Mouse (Mus musculus) midbrain, embryonic 11.5 days (tissue): ENCODE data around the gene Actr6. TPM values are rescaled to one million over a fixed set of nuclear protein-coding genes. Genes with fewer than 3 reads are reported as not detected.

Source experiments
- ATAC-seq: fragments of 200-750 bp; cut with Nextera tagmentation; 2 replicates; pipeline ENCODE4 v1.8.0; 2017; ENCODE audit warnings: moderate TSS enrichment, moderate library complexity; ENCODE audit not compliant: low FRiP score
- DNase-seq: peaks from one replicate; pipeline ENCODE4 v3.0.0; 2015; ENCODE audit warnings: low spot score; ENCODE audit errors: missing footprints
- H3K27ac ChIP-seq: fragments of 300-500 bp; sonication (generic); 2 replicates; pipeline ENCODE4 v1.5.1; 2014; ENCODE audit warnings: low read depth, low read length
- H3K27me3 ChIP-seq: fragments of 300-500 bp; sonication (generic); 2 replicates; pipeline ENCODE4 v1.6.1; 2014; ENCODE audit warnings: mild to moderate bottlenecking, low read length, moderate library complexity, mixed read lengths; ENCODE audit not compliant: control insufficient read depth, insufficient read depth
- H3K36me3 ChIP-seq: fragments of 300-500 bp; sonication (generic); 2 replicates; pipeline ENCODE4 v1.6.1; 2014; ENCODE audit warnings: mild to moderate bottlenecking, low read length, moderate library complexity, mixed read lengths; ENCODE audit not compliant: control insufficient read depth, insufficient read depth
- H3K4me1 ChIP-seq: fragments of 300-500 bp; sonication (generic); 2 replicates; pipeline ENCODE4 v1.6.1; 2014; ENCODE audit warnings: low read length; ENCODE audit not compliant: control insufficient read depth, insufficient read depth
- H3K4me2 ChIP-seq: fragments of 300-500 bp; sonication (generic); 2 replicates; pipeline ENCODE4 v1.6.1; 2014; ENCODE audit warnings: mild to moderate bottlenecking, moderate library complexity
- H3K4me3 ChIP-seq: fragments of 300-500 bp; sonication (generic); 2 replicates; pipeline ENCODE4 v1.5.1; 2014; ENCODE audit warnings: low read depth, low read length
- H3K9ac ChIP-seq: fragments of 300-500 bp; sonication (generic); 2 replicates; pipeline ENCODE4 v1.6.1; 2014; ENCODE audit warnings: low read length
- H3K9me3 ChIP-seq: fragments of 300-500 bp; sonication (generic); 2 replicates; pipeline ENCODE4 v1.6.1; 2016; ENCODE audit warnings: low read length; ENCODE audit not compliant: control insufficient read depth
- WGBS: fragments of 180-500 bp; shearing (Covaris S2); extraction: QIAGEN DNeasy Blood & Tissue Kit; methylation state at CpG from one replicate; pipeline ENCODE4 v1.1.7; 2014; 5-methylcytosine and 5-hydroxymethylcytosine counted together
- polyA plus RNA-seq: library from polyadenylated mRNA; unstranded; fragments of >200 nt; fragmentation: Nextera tagmentation; extraction: Ambion mirVana; gene quantifications from 2 replicates; pipeline ENCODE4 v1.2.1, GENCODE M21; 2014

Gene Actr6
- polyA plus RNA-seq, 1 experiment from 2014 or later: 42.5 TPM

DNA sequence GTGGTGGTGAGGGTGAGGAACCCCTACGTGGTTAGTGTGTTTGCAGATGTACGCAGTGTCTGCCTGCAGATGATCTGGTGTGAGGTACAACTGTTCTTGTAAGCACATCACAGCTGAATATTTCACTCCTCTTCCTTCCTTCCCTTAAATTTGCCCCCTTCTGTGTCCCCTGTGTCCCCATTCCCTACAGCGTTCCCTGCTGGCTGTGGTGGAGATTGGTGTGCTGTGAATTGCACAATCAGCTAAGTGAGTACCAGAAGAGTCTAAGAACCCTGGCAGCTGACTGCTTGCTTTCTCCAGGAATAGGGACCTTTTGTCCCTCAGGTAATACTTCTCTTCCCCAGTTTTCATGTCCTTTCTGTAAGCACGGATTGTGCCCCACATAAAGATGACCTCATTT, 23.1 kb upstream of the Actr6 start:
- DNase-seq (no peak), ATAC-seq (no peak)
- H3K4me1 ChIP-seq: no peaks in the 10 kb centered on the region
- 95% methylated on average over 4 of the region's 4 CpGs for WGBS
- no peak overlapping the region for H3K27ac ChIP-seq
- H3K4me2 ChIP-seq: no peak overlapping the region
- H3K9me3 ChIP-seq: no peaks in the 10 kb centered on the region
- no peak overlapping the region for H3K4me3 ChIP-seq
- no peaks in the 10 kb centered on the region for H3K36me3 ChIP-seq
- H3K9ac ChIP-seq: no peak overlapping the region
- H3K27me3 ChIP-seq: no peaks in the 10 kb centered on the region

DNA sequence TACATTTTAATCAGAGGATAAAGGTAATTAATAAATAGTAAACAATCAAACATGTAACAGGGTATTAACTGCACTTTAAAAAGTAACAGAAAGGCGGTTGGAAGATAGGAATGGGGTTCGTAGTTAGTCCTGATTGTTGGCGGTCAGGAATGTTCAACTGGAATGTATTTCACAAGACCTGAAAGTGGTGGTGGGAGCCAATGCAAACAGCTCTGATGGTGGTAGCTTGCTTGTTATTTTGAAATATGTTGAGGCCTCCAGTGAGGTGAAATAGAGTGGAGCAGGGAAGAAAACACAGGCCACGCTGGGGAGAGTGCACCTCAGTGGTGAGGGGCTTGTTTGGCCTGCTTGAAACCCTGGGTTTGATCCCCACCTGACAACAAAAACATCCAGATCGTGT, 19.0 kb upstream of the Actr6 start:
- Histone ChIP-seq H3K4me3 (no peak overlapping the region), H3K4me1 (no peaks in the 10 kb centered on the region), H3K36me3 (no peaks in the 10 kb centered on the region), H3K4me2 (no peak overlapping the region), H3K27me3 (no peaks in the 10 kb centered on the region), H3K27ac (no peak overlapping the region), H3K9me3 (no peaks in the 10 kb centered on the region), H3K9ac (no peak overlapping the region)
- 88% methylated on average over 5 of the region's 5 CpGs for WGBS
- DNase-seq: no peak
- no peak for ATAC-seq

DNA sequence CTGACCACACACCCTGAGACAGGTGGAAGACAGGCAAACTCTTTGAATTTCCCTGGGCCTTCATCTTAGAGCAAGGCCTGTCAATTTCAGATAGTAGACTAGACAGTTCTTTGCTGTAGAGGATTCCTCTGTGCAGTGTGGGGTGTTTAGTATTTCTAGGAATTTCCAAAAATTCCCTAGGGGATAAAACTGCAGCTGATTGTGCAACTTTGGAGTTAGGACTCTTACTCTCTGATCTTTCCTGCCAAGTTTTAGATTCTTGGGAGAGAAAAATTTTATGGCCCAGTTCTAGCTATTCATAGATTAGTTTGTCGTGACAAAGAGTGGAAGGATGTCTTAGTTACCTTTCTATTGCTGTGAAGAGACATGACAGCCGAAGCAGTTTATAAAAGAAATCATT, 16.5 kb upstream of the Actr6 start:
- H3K27me3 ChIP-seq: no peaks in the 10 kb centered on the region
- H3K4me3 ChIP-seq: no peak overlapping the region
- H3K9me3 ChIP-seq: no peaks in the 10 kb centered on the region
- DNase-seq (no peak), ATAC-seq (no peak)
- H3K27ac ChIP-seq: no peak overlapping the region
- no peak overlapping the region for H3K4me2 ChIP-seq
- H3K4me1 ChIP-seq: peaks cover 2% of the 10 kb centered on the region; the same call in 1 of the 2 replicates
- H3K9ac ChIP-seq: no peak overlapping the region
- H3K36me3 ChIP-seq: no peaks in the 10 kb centered on the region
- WGBS: 89% methylated on average over 2 of the region's 2 CpGs

DNA sequence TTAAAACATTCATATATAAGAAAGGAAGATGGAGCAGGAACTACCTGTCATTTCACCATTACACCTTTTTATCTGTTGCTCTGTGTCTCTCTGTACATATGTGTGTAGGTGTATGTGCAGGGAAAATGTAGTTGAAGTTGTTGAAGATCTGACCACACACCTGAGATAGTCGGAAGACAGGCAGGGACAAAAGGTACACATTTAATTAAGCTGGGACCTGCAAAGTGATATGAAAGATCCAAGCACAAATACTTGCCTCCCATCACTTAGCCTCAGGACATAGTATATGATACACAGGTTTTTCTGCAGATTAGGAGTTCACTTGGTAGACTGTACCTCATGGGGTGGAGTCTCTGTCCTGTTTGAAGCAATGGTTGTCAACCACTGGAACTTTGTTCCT, 15.8 kb upstream of the Actr6 start:
- no peak for ATAC-seq
- H3K27ac ChIP-seq: no peak overlapping the region
- no peak overlapping the region for H3K4me2 ChIP-seq

DNA sequence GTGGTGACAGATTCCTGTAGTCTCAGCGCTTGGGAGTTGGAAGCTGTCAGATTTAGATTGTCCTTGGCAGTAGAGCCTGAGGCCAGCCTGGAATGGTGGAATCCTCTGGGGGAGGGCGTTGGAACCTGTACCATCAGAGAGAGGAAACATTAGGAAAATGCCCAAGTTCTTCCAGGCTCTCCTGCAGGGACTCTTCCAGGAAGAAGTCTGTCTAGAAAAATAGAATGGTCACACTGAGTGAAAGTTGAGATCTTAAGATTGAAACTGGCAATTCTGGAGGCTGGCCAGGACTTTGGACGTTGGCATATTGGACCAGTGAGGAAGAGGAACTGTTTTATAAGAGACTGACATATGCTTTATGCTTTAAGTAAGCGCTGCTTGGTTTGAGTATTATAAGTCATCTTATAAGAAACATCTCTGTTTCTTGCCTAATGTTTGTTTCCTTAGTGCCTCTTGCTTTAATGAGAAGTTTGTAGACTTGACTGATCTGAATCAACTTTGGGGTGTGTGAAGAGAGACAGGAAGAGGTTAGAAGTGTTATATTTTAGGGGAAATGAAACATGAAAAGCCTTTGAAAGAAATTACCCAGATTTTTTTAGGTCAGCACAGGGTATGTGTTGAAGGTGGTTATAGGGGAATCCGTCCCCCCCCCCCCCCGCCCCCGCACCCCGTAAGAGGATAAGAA, 15.3 kb upstream of the Actr6 start:
- Histone ChIP-seq H3K27ac (no peak overlapping the region), H3K9ac (no peak overlapping the region), H3K4me2 (no peak overlapping the region), H3K4me1 (peaks cover 2% of the 10 kb centered on the region; the same call in 1 of the 2 replicates), H3K27me3 (no peaks in the 10 kb centered on the region), H3K36me3 (no peaks in the 10 kb centered on the region), H3K4me3 (no peak overlapping the region), H3K9me3 (no peaks in the 10 kb centered on the region)
- ATAC-seq: no peak
- peak; percentile 33 for DNase-seq
- WGBS: 96% methylated on average over 8 of the region's 8 CpGs

More for the DNA sequence above, 15.8 kb upstream of the Actr6 start:
- H3K9me3 ChIP-seq: no peaks in the 10 kb centered on the region
- H3K9ac ChIP-seq: no peak overlapping the region
- H3K27me3 ChIP-seq: no peaks in the 10 kb centered on the region
- peaks cover 2% of the 10 kb centered on the region; the same call in 1 of the 2 replicates for H3K4me1 ChIP-seq
- no peak overlapping the region for H3K4me3 ChIP-seq
- DNase-seq: peak; percentile 28
- no peaks in the 10 kb centered on the region for H3K36me3 ChIP-seq
- 97% methylated on average over 1 of the region's 1 CpGs for WGBS

DNA sequence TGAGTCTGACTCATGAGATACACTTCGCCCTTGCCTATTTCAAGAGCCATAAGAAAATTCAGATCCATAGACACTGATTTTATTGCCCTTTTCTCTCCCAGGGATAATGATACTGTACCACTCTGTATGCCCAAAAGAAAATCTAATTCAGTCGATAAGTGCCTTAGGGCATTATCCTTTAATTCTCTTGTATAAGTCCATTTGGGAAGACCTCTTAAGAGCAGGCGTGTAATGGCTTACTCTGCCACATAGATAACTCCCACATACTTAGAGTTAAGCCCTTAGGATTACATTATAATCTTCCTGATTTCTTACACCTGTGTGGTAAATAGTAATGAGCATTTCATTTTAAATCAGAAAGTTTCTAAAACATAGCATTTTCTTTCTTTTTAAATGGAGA, 14.5 kb upstream of the Actr6 start:
- H3K27ac ChIP-seq: no peak overlapping the region
- no peak overlapping the region for H3K9ac ChIP-seq
- no peak for ATAC-seq
- H3K36me3 ChIP-seq: no peaks in the 10 kb centered on the region
- peak; percentile 79 for DNase-seq
- no peak overlapping the region for H3K4me3 ChIP-seq
- H3K27me3 ChIP-seq: no peaks in the 10 kb centered on the region
- 81% methylated on average over 3 of the region's 3 CpGs for WGBS
- no peak overlapping the region for H3K4me2 ChIP-seq
- H3K4me1 ChIP-seq: peaks cover 2% of the 10 kb centered on the region; the same call in 1 of the 2 replicates
- no peaks in the 10 kb centered on the region for H3K9me3 ChIP-seq

DNA sequence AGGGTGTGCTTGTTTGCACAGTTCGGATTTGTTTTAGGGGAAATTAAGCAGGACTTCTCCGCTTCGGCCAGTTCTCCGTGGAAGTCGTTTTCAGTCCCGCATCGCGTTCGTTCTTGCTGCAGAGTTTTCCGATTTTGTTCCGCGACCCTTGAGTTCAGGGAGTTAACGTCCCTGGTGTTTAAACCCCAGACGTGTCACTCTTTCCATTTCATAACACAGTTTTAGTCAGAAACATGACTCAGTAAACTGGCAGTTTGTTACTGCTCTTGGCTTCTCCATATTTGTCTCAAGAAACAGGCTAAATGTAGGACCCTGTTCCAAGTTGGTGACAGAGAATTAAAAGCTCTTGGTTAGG, 13.5 kb upstream of the Actr6 start:
- H3K36me3 ChIP-seq: no peaks in the 10 kb centered on the region
- DNase-seq (no peak), ATAC-seq (no peak)
- H3K27me3 ChIP-seq: no peaks in the 10 kb centered on the region
- no peak overlapping the region for H3K27ac ChIP-seq
- peak overlapping the region; percentile 96 for H3K9ac ChIP-seq
- peak overlapping the region; percentile 94 for H3K4me3 ChIP-seq
- peak overlapping the region; percentile 71 for H3K4me2 ChIP-seq
- no peaks in the 10 kb centered on the region for H3K9me3 ChIP-seq
- WGBS: under 1% methylated on average over 14 of the region's 14 CpGs
- H3K4me1 ChIP-seq: peaks cover 2% of the 10 kb centered on the region; the same call in 1 of the 2 replicates

DNA sequence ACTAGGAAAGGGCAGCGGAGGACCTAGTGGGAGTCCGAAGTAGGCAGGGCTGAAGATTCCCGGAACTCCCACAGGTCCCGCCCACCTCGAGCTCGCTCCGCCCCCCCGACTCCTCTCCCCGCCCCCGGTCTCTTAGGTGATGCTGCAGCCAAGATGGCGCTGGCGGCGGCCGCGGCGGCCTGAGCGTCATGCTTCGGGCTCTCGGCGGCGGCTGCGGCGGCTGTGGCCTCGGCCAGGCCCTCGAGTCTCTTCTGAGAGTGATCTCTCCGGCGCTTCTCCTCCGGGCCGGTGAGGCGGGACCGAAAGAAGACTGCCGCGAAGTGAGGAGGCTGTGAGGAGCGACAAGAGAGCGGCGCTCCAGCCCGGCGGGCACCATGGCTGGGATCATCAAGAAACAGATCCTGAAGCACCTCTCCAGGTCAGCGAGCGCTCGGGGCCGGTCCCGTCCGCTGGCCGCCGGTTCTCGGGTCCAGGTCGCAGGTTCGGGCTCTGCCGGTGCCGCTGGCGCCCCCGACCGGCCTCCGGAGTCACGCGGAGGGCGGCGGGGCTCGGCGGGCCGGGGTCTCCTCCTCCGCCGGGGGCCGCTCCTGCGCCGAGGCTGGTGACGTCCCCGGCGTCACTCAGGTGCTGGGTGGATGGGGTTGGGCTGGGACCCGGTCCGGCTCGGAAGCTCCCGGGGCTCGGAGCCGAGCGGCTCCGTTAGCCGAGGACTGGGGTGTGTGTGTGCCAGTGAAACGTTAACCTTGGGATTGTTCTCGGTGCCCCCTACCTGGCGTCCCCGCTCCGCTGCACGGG, 13.0 kb upstream of the Actr6 start, which contains the start of gene Uhrf1bp1l:
Gene Uhrf1bp1l, plus strand, starts transcription at position 121 of the 795 bp plus-strand sequence.
- peak within 1 kb of the TSS; percentile 94 for H3K4me3 ChIP-seq
- WGBS: under 1% methylated on average over 63 of the region's 85 CpGs
- DNase-seq: peak; percentile 99
- peak within 1 kb of the TSS; percentile 71 for H3K4me2 ChIP-seq
- H3K27ac ChIP-seq: peak within 1 kb of the TSS; percentile 68
- no peaks in the 10 kb centered on the region for H3K36me3 ChIP-seq
- peak; percentile 96 for ATAC-seq
- no peaks in the 10 kb centered on the region for H3K9me3 ChIP-seq
- peak within 1 kb of the TSS; percentile 96 for H3K9ac ChIP-seq
- H3K27me3 ChIP-seq: no peaks in the 10 kb centered on the region
- H3K4me1 ChIP-seq: peaks cover 2% of the 10 kb centered on the region; the same call in 1 of the 2 replicates

DNA sequence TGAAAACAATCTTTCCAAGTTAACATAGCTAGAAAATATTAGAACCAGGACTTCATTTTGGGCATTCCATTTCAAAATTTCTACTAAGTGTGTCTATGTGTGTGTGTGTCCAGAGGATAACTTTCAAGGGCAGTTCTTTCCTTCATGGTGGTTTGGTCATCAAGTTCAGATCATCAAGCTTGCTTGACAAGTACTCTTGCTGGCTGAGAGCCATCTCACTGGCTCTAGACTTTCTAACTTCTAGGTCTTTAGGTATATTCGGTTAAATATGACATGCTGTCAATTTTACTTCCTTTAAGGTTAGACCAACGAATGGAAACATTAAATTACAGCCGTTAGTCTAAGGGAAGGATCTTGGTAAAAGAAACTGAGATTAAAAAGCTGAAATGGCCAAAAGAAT, 12.2 kb upstream of the Actr6 start:
- Histone ChIP-seq H3K27ac (no peak overlapping the region), H3K4me2 (peak overlapping the region; percentile 32; the same call in 1 of the 2 replicates), H3K9me3 (no peaks in the 10 kb centered on the region), H3K4me3 (peak overlapping the region; percentile 94; the same call in 1 of the 2 replicates), H3K36me3 (no peaks in the 10 kb centered on the region), H3K9ac (no peak overlapping the region), H3K4me1 (peaks cover 2% of the 10 kb centered on the region; the same call in 1 of the 2 replicates), H3K27me3 (no peaks in the 10 kb centered on the region)
- ATAC-seq: no peak; the same call in 1 of the 2 replicates
- no peak for DNase-seq
- WGBS: 39% methylated on average over 3 of the region's 3 CpGs
